Mouse (Mus musculus) heart, adult 2 months (tissue): Measurements from ENCODE around the gene Fam213b.

Source experiments
- CTCF ChIP-seq: fragments of 200-600 bp; IDR thresholded peaks from 2 replicates; pipeline ENCODE4 v1.8.1; 2022; ENCODE audit warnings: antibody characterized with exemption, mild to moderate bottlenecking, moderate library complexity
- EP300 ChIP-seq: fragments of 200-500 bp; IDR thresholded peaks from 2 replicates; pipeline ENCODE4 v1.6.1; 2011; ENCODE audit warnings: low read depth, low read length, control low read depth; ENCODE audit not compliant: insufficient read depth
- POLR2A ChIP-seq: fragments of 200-500 bp; IDR thresholded peaks from 2 replicates; pipeline ENCODE4 v1.6.1; 2011; ENCODE audit warnings: mild to moderate bottlenecking, low read depth, low read length, control low read depth; ENCODE audit not compliant: insufficient read depth

GRCm38 (mm10) chr4:154941831-154942230 is 42.9 kb upstream of the Fam213b start:
- TF ChIP-seq POLR2A (no peak), CTCF (no peak), EP300 (no peak)
